Mouse (Mus musculus): ENCODE measurements at regions not wholly inside any gene's neighbourhood (a gene's known extent, or its start where the extent isn't known, plus 50 kb on each side); places are given as distances from the start of the nearest gene placed in this dataset.

DNA sequence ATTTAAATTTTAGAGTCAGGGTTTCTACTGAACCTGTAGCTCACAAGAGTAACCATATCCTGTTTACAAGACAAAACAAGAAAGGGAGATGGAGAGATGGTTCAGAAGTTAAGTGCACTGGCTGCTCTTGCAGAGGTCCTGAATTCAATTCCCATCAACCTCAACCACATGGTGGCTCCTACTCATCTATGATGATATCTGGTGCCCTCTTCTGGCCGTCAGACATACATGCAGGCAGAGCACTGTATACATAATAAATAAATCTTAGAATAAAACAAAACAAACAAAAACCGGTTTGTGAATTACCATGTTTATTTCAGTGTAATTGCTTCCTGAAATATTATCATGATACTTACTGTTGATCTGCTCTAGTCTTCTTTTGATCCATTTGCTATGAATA is 845.4 kb downstream of the Pcdh18 start:
- no peak for DNase-seq (ENCODE audit: low spot score in 2 of 2)

DNA sequence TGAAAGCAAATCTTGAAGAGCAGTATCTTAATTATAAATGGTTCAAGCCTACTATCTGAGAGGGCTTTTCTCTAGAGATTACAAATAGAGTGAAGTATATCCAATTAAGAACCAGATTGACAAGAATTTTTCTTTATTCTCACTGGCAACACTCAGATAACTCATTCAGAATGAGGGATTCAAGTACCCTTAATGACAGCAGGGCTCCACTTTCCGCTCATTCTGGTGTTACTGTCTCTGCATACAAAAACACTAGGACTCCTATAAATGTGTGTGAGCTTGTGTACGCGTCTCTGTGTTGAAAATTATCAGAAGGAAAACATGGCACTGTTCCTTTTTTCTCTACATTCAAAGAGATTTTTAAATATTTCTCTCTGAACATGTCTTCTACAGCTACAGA is 866.7 kb downstream of the Pcdh18 start:
- DNase-seq (ENCODE audit: low spot score in 2 of 2) = no peak

DNA sequence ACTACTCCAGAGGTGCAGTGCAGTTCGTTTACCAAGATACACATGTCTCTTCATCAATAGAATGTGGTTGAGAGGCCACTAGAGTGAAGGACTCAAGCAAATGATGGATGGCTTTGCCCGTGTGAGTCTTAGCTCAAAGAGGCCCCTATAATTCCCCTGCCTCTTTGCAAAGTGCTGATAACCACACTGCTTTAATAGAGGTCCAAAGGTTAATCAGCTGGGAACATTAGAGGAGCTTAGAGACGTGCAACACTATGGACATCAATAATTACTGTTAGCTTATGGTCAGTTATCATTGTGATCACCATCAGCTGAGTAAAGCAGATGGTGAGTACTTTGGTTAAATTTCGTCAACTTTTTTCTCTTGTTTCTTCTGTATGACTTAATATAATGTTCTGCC is 869.2 kb downstream of the Pcdh18 start:
- no peak for DNase-seq (ENCODE audit: low spot score in 2 of 2)

DNA sequence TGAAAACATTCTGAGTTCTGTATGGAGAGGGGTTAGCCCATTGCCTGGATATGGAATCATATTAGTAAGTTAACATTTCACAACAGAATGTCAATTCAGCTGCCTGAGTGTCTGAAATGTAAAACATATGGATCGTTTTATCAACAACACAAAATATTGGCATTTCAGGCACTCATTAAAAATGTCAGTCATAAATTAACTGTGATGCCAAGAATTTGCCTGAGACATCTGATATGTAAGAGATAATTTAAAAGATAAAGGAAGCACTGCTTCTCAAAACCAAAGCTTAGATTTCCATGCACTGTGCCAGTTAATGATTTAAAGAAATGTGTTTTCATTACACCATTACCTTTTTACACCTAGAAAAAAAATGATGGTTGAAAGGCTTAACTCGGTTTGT is 887.6 kb downstream of the Pcdh18 start:
- DNase-seq (ENCODE audit: low spot score in 2 of 2) = no peak

DNA sequence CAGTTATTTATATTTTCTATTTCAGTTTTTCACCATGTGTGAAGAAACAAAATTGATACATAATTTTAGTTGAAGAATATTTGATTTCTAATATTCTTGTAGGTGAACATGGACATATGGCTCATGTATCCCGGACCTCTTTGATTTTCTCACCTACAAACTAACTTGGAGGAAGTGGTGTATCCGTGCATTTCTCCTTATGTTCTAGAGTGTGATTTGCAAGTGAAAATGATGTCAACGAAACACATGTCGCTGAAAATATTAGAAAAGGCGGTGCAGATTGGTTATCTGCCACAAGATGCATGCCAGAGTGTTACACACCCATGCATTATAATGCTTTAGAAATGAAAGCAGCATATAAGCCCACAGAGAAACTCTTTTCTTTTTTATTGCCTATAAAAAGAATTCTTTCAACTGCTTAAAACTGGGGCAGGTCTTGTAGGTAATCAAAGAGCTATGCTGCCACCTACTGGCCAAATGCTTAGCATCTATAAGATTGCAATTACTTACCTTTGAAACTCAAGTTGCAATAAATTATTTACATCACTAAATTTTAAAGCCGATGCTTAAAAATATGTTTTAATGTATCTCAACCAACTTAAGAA is 911.0 kb downstream of the Pcdh18 start:
- peak; percentile 20 to 31 for DNase-seq (ENCODE audit: low spot score in 2 of 2)

DNA sequence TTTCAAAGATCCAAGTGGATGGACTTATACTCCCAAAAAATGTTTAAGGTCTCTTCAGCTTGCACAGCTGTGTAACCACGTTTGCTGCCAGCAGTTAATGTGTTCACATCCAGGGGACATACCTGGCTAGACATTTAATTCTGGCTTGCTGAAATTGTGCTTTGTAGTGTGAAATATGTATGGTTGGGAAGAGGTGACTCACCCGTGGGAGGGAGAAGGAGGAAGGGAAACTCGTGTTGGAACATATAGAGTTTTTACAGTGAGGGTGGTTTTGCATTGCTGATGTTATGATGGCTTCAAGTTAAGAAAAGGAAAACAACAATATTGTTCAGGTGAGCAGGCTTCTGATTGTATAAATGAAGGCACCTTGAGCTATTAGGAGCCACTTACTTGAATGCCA is 916.4 kb downstream of the Pcdh18 start:
- no peak for DNase-seq (ENCODE audit: low spot score in 2 of 2)

DNA sequence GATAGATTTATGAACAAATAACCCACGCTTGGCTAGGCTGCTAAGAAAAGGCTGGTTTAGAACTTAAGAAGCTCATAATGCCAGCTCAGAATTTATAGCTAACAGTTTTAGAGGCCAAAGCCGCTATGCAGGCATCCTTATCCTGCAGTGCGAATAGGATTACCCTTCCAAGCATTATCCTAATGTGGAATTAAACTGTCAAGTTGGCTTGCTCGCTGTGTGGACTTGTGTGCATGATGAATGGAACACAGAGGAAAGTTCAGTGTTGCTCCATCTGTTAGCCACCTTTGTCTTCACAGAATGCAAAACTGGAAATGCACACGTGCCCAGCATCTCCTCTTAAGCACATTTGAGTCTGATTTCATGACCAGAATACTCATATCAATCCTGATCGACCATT is 933.8 kb downstream of the Pcdh18 start:
- no peak for DNase-seq (ENCODE audit: low spot score in 2 of 2)

DNA sequence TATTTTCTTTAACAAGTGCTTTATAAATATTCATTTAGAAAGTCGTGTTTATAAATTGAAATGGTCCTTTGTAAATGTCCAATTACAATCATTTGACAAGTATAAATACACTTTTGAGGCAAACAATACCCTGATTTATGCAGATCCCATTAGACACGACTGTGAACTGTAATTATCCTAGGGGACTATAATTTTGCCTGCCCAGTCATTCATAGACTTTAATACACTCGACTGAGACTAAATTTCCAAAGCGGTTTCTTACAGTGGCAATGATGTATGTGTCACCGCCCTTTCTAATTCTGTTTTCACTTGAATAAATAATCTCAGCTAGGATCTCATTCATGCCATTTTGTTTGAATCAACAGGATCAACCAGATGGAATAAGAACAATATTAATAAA is 952.7 kb downstream of the Pcdh18 start:
- no peak for DNase-seq (ENCODE audit: low spot score in 2 of 2)

DNA sequence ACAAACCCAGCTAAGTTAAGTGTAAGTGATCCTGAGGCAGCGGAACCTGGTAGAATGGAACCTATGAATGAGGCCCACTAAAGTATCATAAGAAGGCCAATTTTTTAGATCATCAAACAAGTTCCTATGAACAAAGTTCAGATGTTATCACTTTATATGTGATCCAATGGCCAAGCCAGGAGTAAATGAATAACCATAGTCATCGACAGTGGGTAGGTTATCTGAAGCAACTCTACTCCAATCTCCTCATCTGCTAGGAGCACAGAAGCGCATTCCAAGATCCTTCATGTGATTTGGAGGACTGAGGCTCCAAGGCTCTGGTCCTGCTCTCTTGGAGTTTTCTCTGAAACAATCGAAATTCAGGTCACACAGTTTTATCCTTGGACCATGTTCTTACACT is 985.4 kb downstream of the Pcdh18 start:
- DNase-seq (ENCODE audit: low spot score in 2 of 2) = no peak
